In the genomic region with DNA sequence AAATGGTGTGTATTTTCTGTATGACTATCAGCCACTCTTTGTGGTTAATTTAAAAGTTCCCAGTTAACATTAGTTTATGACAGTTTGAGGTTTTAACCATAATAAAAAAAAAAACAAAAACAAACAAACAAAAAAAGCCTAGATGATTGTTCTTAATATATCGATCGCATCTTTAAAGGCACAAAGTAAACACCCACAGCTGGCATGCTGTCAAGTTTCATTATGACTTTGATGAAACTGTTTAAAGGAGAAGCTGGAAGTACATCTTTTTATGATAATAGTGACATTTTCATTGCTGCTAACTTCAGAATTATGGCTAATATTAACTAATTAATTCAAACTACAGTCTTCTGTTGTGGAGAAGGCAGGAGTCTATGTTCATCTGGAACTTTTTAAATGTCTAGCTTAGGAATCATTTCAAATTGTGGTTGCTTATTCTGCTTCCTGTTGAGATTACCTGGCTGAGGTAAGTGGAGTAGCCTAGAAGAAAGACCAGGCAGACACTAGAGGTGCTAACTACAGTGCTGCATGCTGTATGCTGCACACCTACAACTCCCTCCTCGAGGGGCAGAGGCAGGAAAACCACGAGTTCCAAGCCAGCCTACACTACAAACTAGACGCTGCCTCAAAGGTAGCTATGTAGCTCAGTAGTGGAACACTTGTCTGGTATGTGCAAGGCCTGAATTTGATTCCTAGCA, we compare ENCODE assay signal across 17 mouse cellular contexts.
"Had no signal": no experiment of that assay in that cellular context is flagged by ENCODE, and none has a peak within 500 bp of the region (broad histone marks: within the 10 kb centered on the region; RNA-seq: fewer than 3 reads in every experiment).

No protein-coding gene starts in this region.

- H3K4me3 ChIP-seq: limb, embryonic 12.5 days; limb, embryonic 15.5 days; liver, embryonic 13.5 days; megakaryocyte, embryonic 14.5 days; midbrain, embryonic 10.5 days; midbrain, embryonic 13.5 days had no signal

- H3K9me3 ChIP-seq: limb, embryonic 12.5 days; limb, embryonic 15.5 days; liver, embryonic 13.5 days; megakaryocyte, embryonic 14.5 days; midbrain, embryonic 10.5 days; midbrain, embryonic 13.5 days had no signal

- DNase-seq: kidney, adult 11 months; kidney, adult 9 months; kidney, postnatal 25 days; left cerebral cortex, postnatal 4 days; liver, embryonic 13.5 days; lung, adult 2 months; lung, postnatal 14 days; right cerebral cortex, adult 18-20 months; right cerebral cortex, postnatal 14 days; right cerebral cortex, postnatal 4 days; thymus, postnatal 25 days had no signal

- H3K4me2 ChIP-seq: limb, embryonic 12.5 days; limb, embryonic 15.5 days; liver, embryonic 13.5 days; midbrain, embryonic 13.5 days had no signal

- H3K27me3 ChIP-seq: limb, embryonic 12.5 days; limb, embryonic 15.5 days; midbrain, embryonic 13.5 days had no signal

- H3K9ac ChIP-seq: limb, embryonic 12.5 days; limb, embryonic 15.5 days; liver, embryonic 13.5 days; midbrain, embryonic 13.5 days had no signal

- H3K27ac ChIP-seq: limb, embryonic 12.5 days; limb, embryonic 15.5 days; liver, embryonic 13.5 days; midbrain, embryonic 10.5 days; midbrain, embryonic 13.5 days; stomach, postnatal 0 days had no signal

- ATAC-seq: midbrain, embryonic 13.5 days had no signal

- H3K4me1 ChIP-seq: limb, embryonic 12.5 days; limb, embryonic 15.5 days; liver, embryonic 13.5 days; midbrain, embryonic 10.5 days; midbrain, embryonic 13.5 days had no signal

- H3K36me3 ChIP-seq: limb, embryonic 12.5 days; limb, embryonic 15.5 days; liver, embryonic 13.5 days; midbrain, embryonic 10.5 days; midbrain, embryonic 13.5 days had no signal
